Mouse (Mus musculus): Measurements from ENCODE around the gene Lrrc45.
"Not testable (repeated sequence)": the region's sequence is repeated elsewhere in the genome, so short reads cannot be mapped to it uniquely, and the experiment has no call there.

Lrrc45 gene

GRCm38 (mm10) chr11:120767023-120767422, 53.3 kb downstream of the Lrrc45 start:
- DNase-seq (ENCODE audit: low read depth, low spot score) = not testable (repeated sequence)

GRCm38 (mm10) chr11:120768206-120768605, 54.5 kb downstream of the Lrrc45 start:
- DNase-seq (ENCODE audit: low read depth, low spot score) = no peak
